Mouse (Mus musculus): ENCODE results near the gene Itgal. TPM values are rescaled to one million over a fixed set of nuclear protein-coding genes. Genes with fewer than 3 reads are reported as not detected.
A peak's percentile ranks its signal among the peaks of the same experiment; 100 is the strongest.

The Itgal gene
- total and polyA plus RNA-seq, 2 experiments from 2014 or later: 1.1 to 1.7 TPM

GRCm38 (mm10) chr7:127281114-127281513, 14.9 kb upstream of the Itgal start:
- Histone ChIP-seq H3K4me1 (ENCODE audit: control insufficient read depth, insufficient read depth) (no peaks in the 10 kb centered on the region), H3K9me3 (replicated peaks; ENCODE audit: control insufficient read depth, low read length) (no peaks in the 10 kb centered on the region), H3K9ac (replicated peaks; ENCODE audit: low read depth, low read length) (no peak overlapping the region), H3K4me2 (ENCODE audit: low read depth, low read length) (no peak overlapping the region), H3K36me3 (replicated peaks; ENCODE audit: control insufficient read depth, insufficient read depth, low read length) (no peaks in the 10 kb centered on the region), H3K4me3 (ENCODE audit: low read depth, low read length) (no peak overlapping the region), H3K27ac (ENCODE audit: low read depth) (peak overlapping the region; percentile 38; the same call in 1 of the 2 replicates), H3K27me3 (ENCODE audit: control insufficient read depth, insufficient read depth, low read length) (no peaks in the 10 kb centered on the region)
- ATAC-seq (ENCODE audit: insufficient read depth, low read depth) (no peak), DNase-seq (ENCODE audit: low spot score) (no peak)
- TF ChIP-seq CTCF (IDR thresholded peaks at IDR 0.05; ENCODE audit: low read depth): no peak
- TF ChIP-seq EP300 (IDR thresholded peaks at IDR 0.05; ENCODE audit: low read depth): no peak
- WGBS: 37% methylated on average over 4 of the region's 4 CpGs

DNA sequence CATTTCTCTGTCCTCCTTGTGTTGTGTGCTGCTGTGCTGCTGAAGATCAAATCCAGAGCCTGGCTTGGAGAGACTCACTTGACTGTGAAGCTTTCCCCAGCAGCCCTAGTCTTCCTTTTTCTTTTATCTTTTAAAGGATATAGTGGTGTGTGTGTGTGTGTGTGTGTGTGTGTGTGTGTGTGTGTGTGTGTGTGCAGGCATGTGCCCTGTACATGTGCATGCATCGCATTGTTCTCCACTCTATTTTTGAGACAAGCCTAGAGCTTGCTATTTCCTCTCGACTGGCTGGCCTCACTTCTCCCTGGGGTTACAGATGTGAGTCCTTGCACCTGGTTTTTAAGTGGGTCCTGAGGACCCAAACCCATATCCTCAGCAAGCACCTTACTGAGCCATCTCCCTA, 13.9 kb upstream of the Itgal start:
- no peaks in the 10 kb centered on the region for H3K36me3 ChIP-seq (replicated peaks; ENCODE audit: control insufficient read depth, insufficient read depth, low read length)
- H3K4me1 ChIP-seq (ENCODE audit: control insufficient read depth, insufficient read depth): no peaks in the 10 kb centered on the region
- TF ChIP-seq EP300 (IDR thresholded peaks at IDR 0.05; ENCODE audit: low read depth): no peak
- no peak for TF ChIP-seq CTCF (IDR thresholded peaks at IDR 0.05; ENCODE audit: low read depth)
- WGBS: 69% methylated on average over 2 of the region's 2 CpGs
- H3K27ac ChIP-seq (ENCODE audit: low read depth): no peak overlapping the region; the same call in 1 of the 2 replicates
- ATAC-seq (ENCODE audit: insufficient read depth, low read depth) (no peak), DNase-seq (ENCODE audit: low spot score) (no peak)
- H3K4me3 ChIP-seq (ENCODE audit: low read depth, low read length): no peak overlapping the region
- no peak overlapping the region for H3K4me2 ChIP-seq (ENCODE audit: low read depth, low read length)
- H3K9me3 ChIP-seq (replicated peaks; ENCODE audit: control insufficient read depth, low read length): no peaks in the 10 kb centered on the region
- no peak overlapping the region for H3K9ac ChIP-seq (replicated peaks; ENCODE audit: low read depth, low read length)
- no peaks in the 10 kb centered on the region for H3K27me3 ChIP-seq (ENCODE audit: control insufficient read depth, insufficient read depth, low read length)

- Histone ChIP-seq H3K9me3 (replicated peaks; ENCODE audit: control insufficient read depth, low read length) (no peaks in the 10 kb centered on the region; the same call in 1 of the 2 replicates), H3K36me3 (replicated peaks; ENCODE audit: control insufficient read depth, insufficient read depth, low read length) (no peaks in the 10 kb centered on the region), H3K9ac (replicated peaks; ENCODE audit: low read depth, low read length) (no peak overlapping the region), H3K27ac (ENCODE audit: low read depth) (no peak overlapping the region; the same call in 1 of the 2 replicates), H3K27me3 (ENCODE audit: control insufficient read depth, insufficient read depth, low read length) (no peaks in the 10 kb centered on the region), H3K4me2 (ENCODE audit: low read depth, low read length) (no peak overlapping the region), H3K4me3 (ENCODE audit: low read depth, low read length) (no peak overlapping the region), H3K4me1 (ENCODE audit: control insufficient read depth, insufficient read depth) (no peaks in the 10 kb centered on the region)
- DNase-seq (ENCODE audit: low spot score) (no peak), ATAC-seq (ENCODE audit: insufficient read depth, low read depth) (no peak)
- TF ChIP-seq EP300 (IDR thresholded peaks at IDR 0.05; ENCODE audit: low read depth) (no peak), CTCF (IDR thresholded peaks at IDR 0.05; ENCODE audit: low read depth) (no peak)
- 47% methylated on average over 8 of the region's 10 CpGs for WGBS
These were observed 10.9 kb upstream of the Itgal start for GRCm38 (mm10) chr7:127285154-127285553.

DNA sequence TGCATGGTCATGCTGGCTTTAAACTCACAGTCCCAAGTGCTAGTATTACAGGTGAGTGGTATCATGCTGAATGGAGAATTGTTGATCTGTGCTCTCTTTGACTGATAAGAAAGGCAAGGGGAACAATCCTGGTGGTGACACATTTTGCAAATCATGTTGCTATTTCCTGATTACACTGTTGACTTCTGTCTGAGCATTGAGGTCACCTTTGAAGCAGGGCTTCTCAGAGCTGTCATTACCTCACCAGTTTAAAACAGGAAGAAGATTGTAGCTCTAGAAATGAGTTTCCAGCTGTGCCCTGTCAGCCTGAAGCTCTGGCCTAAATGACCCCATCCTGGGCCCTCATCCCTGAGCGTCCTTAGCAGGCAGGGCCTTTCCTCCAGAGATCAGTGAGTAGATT, 8.1 kb upstream of the Itgal start:
- DNase-seq (ENCODE audit: low spot score): no peak
- H3K4me2 ChIP-seq (ENCODE audit: low read depth, low read length): no peak overlapping the region
- TF ChIP-seq CTCF (IDR thresholded peaks at IDR 0.05; ENCODE audit: low read depth): no peak
- no peak for TF ChIP-seq EP300 (IDR thresholded peaks at IDR 0.05; ENCODE audit: low read depth)
- ATAC-seq (ENCODE audit: insufficient read depth, low read depth): no peak
- WGBS: 58% methylated on average over 1 of the region's 1 CpGs
- H3K27ac ChIP-seq (ENCODE audit: low read depth): peak overlapping the region; percentile 39; the same call in 1 of the 2 replicates
- H3K4me1 ChIP-seq (ENCODE audit: control insufficient read depth, insufficient read depth): no peaks in the 10 kb centered on the region
- no peaks in the 10 kb centered on the region; the same call in 1 of the 2 replicates for H3K9me3 ChIP-seq (replicated peaks; ENCODE audit: control insufficient read depth, low read length)
- no peaks in the 10 kb centered on the region for H3K36me3 ChIP-seq (replicated peaks; ENCODE audit: control insufficient read depth, insufficient read depth, low read length)
- no peak overlapping the region for H3K9ac ChIP-seq (replicated peaks; ENCODE audit: low read depth, low read length)
- no peak overlapping the region for H3K4me3 ChIP-seq (ENCODE audit: low read depth, low read length)
- H3K27me3 ChIP-seq (ENCODE audit: control insufficient read depth, insufficient read depth, low read length): no peaks in the 10 kb centered on the region

GRCm38 (mm10) chr7:127289306-127289705, 6.8 kb upstream of the Itgal start:
- Histone ChIP-seq H3K27me3 (ENCODE audit: control insufficient read depth, insufficient read depth, low read length) (no peaks in the 10 kb centered on the region), H3K4me2 (ENCODE audit: low read depth, low read length) (no peak overlapping the region), H3K4me1 (ENCODE audit: control insufficient read depth, insufficient read depth) (no peaks in the 10 kb centered on the region), H3K36me3 (replicated peaks; ENCODE audit: control insufficient read depth, insufficient read depth, low read length) (no peaks in the 10 kb centered on the region), H3K9ac (replicated peaks; ENCODE audit: low read depth, low read length) (no peak overlapping the region), H3K9me3 (replicated peaks; ENCODE audit: control insufficient read depth, low read length) (no peaks in the 10 kb centered on the region; the same call in 1 of the 2 replicates), H3K4me3 (ENCODE audit: low read depth, low read length) (no peak overlapping the region), H3K27ac (ENCODE audit: low read depth) (no peak overlapping the region)
- TF ChIP-seq CTCF (IDR thresholded peaks at IDR 0.05; ENCODE audit: low read depth) (no peak), EP300 (IDR thresholded peaks at IDR 0.05; ENCODE audit: low read depth) (no peak)
- 82% methylated on average over 2 of the region's 2 CpGs for WGBS
- no peak for DNase-seq (ENCODE audit: low spot score)
- no peak for ATAC-seq (ENCODE audit: insufficient read depth, low read depth)

DNA sequence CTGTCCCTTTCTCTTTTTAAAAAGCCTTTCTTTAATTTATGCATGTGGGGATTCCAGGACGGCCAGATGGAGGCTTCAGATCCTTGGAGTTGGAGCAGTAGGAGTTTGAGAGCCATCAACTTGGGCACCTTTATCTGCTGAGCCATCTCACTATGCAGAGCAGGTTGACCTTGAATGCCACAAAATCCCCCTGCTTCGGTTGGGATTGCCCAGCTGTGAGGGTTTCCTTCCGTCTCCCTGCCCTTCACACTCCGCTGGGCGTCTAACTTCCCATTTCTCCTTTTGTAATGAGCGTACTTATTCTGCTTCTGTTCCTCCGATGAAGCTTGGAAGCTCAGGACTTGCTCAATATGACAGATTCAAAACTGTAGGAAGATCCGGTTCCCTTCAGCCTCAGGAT, 5.9 kb upstream of the Itgal start:
- Histone ChIP-seq H3K27me3 (ENCODE audit: control insufficient read depth, insufficient read depth, low read length) (no peaks in the 10 kb centered on the region), H3K4me2 (ENCODE audit: low read depth, low read length) (no peak overlapping the region), H3K9ac (replicated peaks; ENCODE audit: low read depth, low read length) (no peak overlapping the region), H3K9me3 (replicated peaks; ENCODE audit: control insufficient read depth, low read length) (no peaks in the 10 kb centered on the region; the same call in 1 of the 2 replicates), H3K4me3 (ENCODE audit: low read depth, low read length) (no peak overlapping the region), H3K4me1 (ENCODE audit: control insufficient read depth, insufficient read depth) (no peaks in the 10 kb centered on the region), H3K36me3 (replicated peaks; ENCODE audit: control insufficient read depth, insufficient read depth, low read length) (no peaks in the 10 kb centered on the region), H3K27ac (ENCODE audit: low read depth) (no peak overlapping the region)
- DNase-seq (ENCODE audit: low spot score) (no peak), ATAC-seq (ENCODE audit: insufficient read depth, low read depth) (no peak)
- TF ChIP-seq CTCF (IDR thresholded peaks at IDR 0.05; ENCODE audit: low read depth) (no peak), EP300 (IDR thresholded peaks at IDR 0.05; ENCODE audit: low read depth) (no peak)
- WGBS: 66% methylated on average over 8 of the region's 8 CpGs
